Mouse (Mus musculus): Measurements from ENCODE around the gene Msantd2. TPM values are rescaled to one million over a fixed set of nuclear protein-coding genes. Genes with fewer than 3 reads are reported as not detected.
A peak's percentile ranks its signal among the peaks of the same experiment; 100 is the strongest.

Gene Msantd2
- polyA plus RNA-seq, 1 experiment: 42.9 TPM

DNA sequence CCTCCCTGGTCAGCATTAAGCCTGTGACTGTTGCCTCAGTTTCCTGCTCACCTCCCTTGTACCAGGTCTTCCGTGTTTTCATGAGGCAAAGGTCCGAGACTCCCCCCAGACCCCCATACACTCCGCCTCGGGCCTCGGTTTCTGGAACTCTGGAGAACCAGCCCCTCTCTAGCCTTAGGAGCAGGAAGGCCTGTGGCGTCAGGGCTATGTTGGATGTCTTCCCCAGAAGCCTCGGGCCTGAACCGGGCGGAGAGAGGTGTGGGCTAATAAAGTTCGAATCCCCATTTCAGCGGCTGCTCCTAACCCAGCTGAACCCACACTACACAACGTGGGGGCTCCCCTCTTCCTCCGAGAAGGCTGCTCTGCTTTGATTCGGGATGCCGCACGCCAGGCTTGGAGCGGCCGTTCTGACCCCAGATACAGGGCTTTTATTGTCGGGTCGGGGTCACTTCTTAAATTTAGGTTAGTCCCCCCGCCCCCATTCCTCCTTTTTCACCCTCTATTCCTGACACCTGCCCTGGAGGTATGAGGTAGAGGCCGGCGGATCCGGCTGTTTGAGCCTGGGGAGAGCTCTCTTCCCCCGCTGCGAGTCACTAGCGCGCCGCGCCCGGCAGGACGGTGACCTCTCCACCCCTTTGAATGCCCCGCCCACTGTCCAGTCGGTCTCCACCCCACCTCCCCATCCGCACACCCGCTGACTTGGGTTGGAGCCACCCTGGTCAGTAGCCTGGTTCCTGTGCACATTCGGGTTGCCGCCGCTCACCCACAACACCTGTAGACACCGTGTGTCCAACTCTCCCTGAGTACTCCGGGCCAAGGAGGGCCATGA, 38.5 kb downstream of the Msantd2 start, which contains the start of gene Esam:
TSS of gene Esam (plus strand) at position 683 of the 829 bp plus-strand sequence.
- H3K4me1 ChIP-seq (replicated peaks; ENCODE audit: control insufficient read depth, insufficient read depth, low read length): peaks cover 6% of the 10 kb centered on the region; the same call in 1 of the 2 replicates
- 15% methylated on average over 41 of the region's 41 CpGs for WGBS
- no peak within 1 kb of the TSS for H3K27ac ChIP-seq (ENCODE audit: control insufficient read depth, insufficient read depth, low read length)
- peaks cover 6% of the 10 kb centered on the region; the same call in 1 of the 2 replicates for H3K36me3 ChIP-seq (ENCODE audit: control insufficient read depth, insufficient read depth, low read length)
- H3K4me3 ChIP-seq (ENCODE audit: control insufficient read depth, insufficient read depth, low read length): no peak within 1 kb of the TSS
- no peak for DNase-seq
- TF ChIP-seq CTCF (IDR thresholded peaks at IDR 0.05; ENCODE audit: borderline replicate concordance, control insufficient read depth, extremely low read depth, insufficient read depth, low read length, poor library complexity) (no peak), POLR2A (IDR thresholded peaks at IDR 0.05; ENCODE audit: control insufficient read depth, extremely low read depth, insufficient read depth, low read length, poor library complexity) (no peak)
- peaks cover 18% of the 10 kb centered on the region; the same call in 1 of the 2 replicates for H3K27me3 ChIP-seq (ENCODE audit: control insufficient read depth, insufficient read depth, low read length)

- 58% methylated on average over 9 of the region's 9 CpGs for WGBS
- Histone ChIP-seq H3K27ac (ENCODE audit: control insufficient read depth, insufficient read depth, low read length) (no peak overlapping the region), H3K4me3 (ENCODE audit: control insufficient read depth, insufficient read depth, low read length) (no peak overlapping the region), H3K4me1 (replicated peaks; ENCODE audit: control insufficient read depth, insufficient read depth, low read length) (peaks cover 6% of the 10 kb centered on the region; the same call in 1 of the 2 replicates), H3K36me3 (ENCODE audit: control insufficient read depth, insufficient read depth, low read length) (no peaks in the 10 kb centered on the region), H3K27me3 (ENCODE audit: control insufficient read depth, insufficient read depth, low read length) (peaks cover 18% of the 10 kb centered on the region; the same call in 1 of the 2 replicates)
- TF ChIP-seq POLR2A (IDR thresholded peaks at IDR 0.05; ENCODE audit: control insufficient read depth, extremely low read depth, insufficient read depth, low read length, poor library complexity) (no peak), CTCF (IDR thresholded peaks at IDR 0.05; ENCODE audit: borderline replicate concordance, control insufficient read depth, extremely low read depth, insufficient read depth, low read length, poor library complexity) (no peak)
- DNase-seq: no peak
Measured at GRCm38 (mm10) chr9:37528225-37528970, 39.3 kb downstream of the Msantd2 start.

DNA sequence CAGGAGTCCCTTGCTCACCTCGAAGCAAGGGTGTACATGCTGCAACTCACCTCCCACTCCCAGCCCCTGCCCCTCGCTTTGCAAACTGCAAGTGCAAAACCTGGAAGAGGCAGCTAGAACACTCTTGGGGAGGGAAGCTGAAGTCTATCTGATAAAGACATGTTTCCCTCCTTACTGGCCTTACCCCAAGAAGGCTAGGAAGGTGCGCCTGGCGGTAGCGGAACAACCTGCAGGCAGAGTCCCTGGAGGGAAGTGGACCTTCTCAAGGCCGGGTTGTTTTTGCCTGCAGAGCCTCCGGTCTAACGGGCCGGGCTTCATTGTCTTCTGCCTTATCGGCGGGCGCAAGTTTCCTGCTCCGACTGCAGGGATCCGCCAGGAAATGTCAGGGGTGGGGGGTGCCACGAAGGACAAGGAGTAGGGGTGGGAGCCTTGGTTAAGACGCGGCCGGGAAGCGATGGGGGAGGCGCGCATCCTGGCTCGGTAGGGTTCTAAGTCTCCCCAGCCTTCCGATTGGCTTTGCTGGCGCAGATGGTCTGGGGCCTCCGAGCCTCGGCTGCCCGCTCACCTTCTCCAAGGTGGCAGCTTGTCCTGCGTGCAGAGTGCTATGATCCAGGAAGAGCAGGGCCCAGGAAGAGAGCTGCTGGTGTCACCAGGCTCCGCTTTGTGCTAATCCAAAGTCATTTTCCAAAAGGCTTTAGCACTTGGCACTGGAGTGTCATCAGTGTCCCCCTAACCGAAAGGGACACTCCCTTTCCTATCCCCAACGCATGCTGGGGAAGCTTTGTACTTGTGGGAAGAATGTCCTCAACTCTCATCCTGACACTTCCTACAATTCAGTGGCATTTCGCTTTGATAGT, 41.1 kb downstream of the Msantd2 start:
- H3K36me3 ChIP-seq (ENCODE audit: control insufficient read depth, insufficient read depth, low read length): no peaks in the 10 kb centered on the region
- H3K27me3 ChIP-seq (ENCODE audit: control insufficient read depth, insufficient read depth, low read length): peaks cover 18% of the 10 kb centered on the region; the same call in 1 of the 2 replicates
- H3K4me3 ChIP-seq (ENCODE audit: control insufficient read depth, insufficient read depth, low read length): no peak overlapping the region
- H3K4me1 ChIP-seq (replicated peaks; ENCODE audit: control insufficient read depth, insufficient read depth, low read length): peaks cover 6% of the 10 kb centered on the region; the same call in 1 of the 2 replicates
- H3K27ac ChIP-seq (ENCODE audit: control insufficient read depth, insufficient read depth, low read length): no peak overlapping the region
- TF ChIP-seq CTCF (IDR thresholded peaks at IDR 0.05; ENCODE audit: borderline replicate concordance, control insufficient read depth, extremely low read depth, insufficient read depth, low read length, poor library complexity) (0 out of 2 replicates have a peak, but pooled peaks have one; percentile 12), POLR2A (IDR thresholded peaks at IDR 0.05; ENCODE audit: control insufficient read depth, extremely low read depth, insufficient read depth, low read length, poor library complexity) (no peak)
- 7% methylated on average over 32 of the region's 32 CpGs for WGBS
- DNase-seq: no peak

DNA sequence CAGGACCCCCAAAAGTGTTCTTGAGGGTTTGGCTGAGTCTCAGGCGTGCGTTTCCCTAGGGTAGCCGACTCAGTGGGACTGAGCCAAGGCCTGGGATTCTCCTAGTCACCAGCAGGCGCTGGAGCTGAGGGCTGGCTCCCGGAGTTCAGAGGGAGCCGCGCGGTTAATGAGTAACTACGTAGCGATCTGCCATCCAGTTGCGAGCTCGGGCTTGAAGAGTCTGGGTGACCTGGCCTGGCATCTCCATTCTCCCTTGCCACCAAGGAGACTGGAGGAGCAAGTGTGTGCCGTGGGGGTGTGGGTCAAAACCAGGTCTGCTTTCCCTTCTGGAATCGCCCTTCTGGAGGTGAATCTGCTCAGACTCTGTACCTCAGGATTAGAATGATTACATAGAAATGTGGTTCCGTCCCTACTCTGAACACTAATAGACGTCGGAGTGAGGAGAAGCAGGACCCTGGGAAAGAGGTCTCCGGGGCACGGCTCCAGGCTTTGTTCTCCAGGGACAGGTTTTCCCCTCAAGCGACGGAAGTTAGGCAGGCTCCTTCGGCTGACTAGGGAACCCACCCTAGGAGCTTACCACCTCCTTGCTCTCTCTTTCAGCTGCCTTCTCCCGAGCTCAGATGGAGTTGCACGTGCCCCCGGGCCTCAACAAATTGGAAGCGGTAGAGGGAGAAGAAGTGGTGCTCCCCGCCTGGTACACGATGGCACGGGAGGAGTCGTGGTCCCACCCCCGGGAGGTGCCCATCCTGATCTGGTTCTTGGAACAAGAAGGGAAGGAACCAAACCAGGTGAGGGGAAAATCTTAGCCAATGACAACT, 42.0 kb downstream of the Msantd2 start:
- DNase-seq: no peak
- no peak for TF ChIP-seq CTCF (IDR thresholded peaks at IDR 0.05; ENCODE audit: borderline replicate concordance, control insufficient read depth, extremely low read depth, insufficient read depth, low read length, poor library complexity)
- TF ChIP-seq POLR2A (IDR thresholded peaks at IDR 0.05; ENCODE audit: control insufficient read depth, extremely low read depth, insufficient read depth, low read length, poor library complexity): no peak
- 29% methylated on average over 31 of the region's 31 CpGs for WGBS
- Histone ChIP-seq H3K27ac (ENCODE audit: control insufficient read depth, insufficient read depth, low read length) (no peak overlapping the region), H3K4me3 (ENCODE audit: control insufficient read depth, insufficient read depth, low read length) (no peak overlapping the region), H3K27me3 (ENCODE audit: control insufficient read depth, insufficient read depth, low read length) (peaks cover 18% of the 10 kb centered on the region; the same call in 1 of the 2 replicates), H3K4me1 (replicated peaks; ENCODE audit: control insufficient read depth, insufficient read depth, low read length) (peaks cover 6% of the 10 kb centered on the region; the same call in 1 of the 2 replicates), H3K36me3 (ENCODE audit: control insufficient read depth, insufficient read depth, low read length) (no peaks in the 10 kb centered on the region)

DNA sequence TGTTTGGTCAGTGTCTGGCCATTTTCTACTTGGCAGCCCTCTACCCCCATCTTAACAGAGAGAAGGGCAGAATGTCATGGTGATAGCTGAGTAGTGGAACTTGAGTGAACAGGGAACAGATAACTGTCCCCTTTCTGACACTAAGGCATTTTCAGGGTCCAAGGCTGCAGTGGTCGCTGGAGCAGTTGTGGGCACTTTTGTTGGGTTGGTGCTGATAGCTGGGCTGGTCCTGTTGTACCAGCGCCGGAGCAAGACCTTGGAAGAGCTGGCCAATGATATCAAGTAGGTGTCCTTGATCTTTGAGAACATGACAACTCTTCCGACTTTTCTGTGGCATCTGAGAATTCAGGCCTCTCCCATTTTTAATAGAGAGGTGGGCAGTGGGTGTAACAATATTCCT, 47.7 kb downstream of the Msantd2 start:
- TF ChIP-seq POLR2A (IDR thresholded peaks at IDR 0.05; ENCODE audit: control insufficient read depth, extremely low read depth, insufficient read depth, low read length, poor library complexity) (no peak), CTCF (IDR thresholded peaks at IDR 0.05; ENCODE audit: borderline replicate concordance, control insufficient read depth, extremely low read depth, insufficient read depth, low read length, poor library complexity) (no peak)
- WGBS: 95% methylated on average over 4 of the region's 4 CpGs
- Histone ChIP-seq H3K4me1 (replicated peaks; ENCODE audit: control insufficient read depth, insufficient read depth, low read length) (no peaks in the 10 kb centered on the region), H3K4me3 (ENCODE audit: control insufficient read depth, insufficient read depth, low read length) (no peak overlapping the region), H3K27ac (ENCODE audit: control insufficient read depth, insufficient read depth, low read length) (no peak overlapping the region), H3K36me3 (ENCODE audit: control insufficient read depth, insufficient read depth, low read length) (no peaks in the 10 kb centered on the region), H3K27me3 (ENCODE audit: control insufficient read depth, insufficient read depth, low read length) (no peaks in the 10 kb centered on the region; the same call in 1 of the 2 replicates)
- no peak for DNase-seq

Data from thymus, adult 2 months (tissue).